9 mouse cellular contexts compared by ENCODE assay signal in the genomic region with DNA sequence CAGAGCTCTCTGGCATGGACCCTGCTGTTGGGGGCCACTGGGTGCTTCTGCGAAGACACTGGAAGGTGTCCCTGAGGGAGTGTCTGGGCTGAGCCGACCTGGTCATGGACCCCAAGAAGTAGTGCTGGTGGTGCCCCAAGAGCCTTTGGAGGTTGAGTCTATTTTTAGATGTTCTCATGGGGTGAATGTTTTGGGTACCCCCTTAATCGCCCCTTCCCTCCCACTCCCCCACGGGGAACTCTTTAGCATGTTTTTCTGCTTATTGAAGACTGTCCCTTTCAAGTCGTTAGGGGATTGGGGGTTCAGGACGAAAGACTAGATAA. TPM values are rescaled to one million over a fixed set of nuclear protein-coding genes. Genes with fewer than 3 reads are reported as not detected.
DNase-seq lines count a peak whose midpoint lies in the region; ATAC-seq and TF ChIP-seq lines count a peak whose summit lies in the region.
"Had no signal": no experiment of that assay in that cellular context is flagged by ENCODE, and none has a peak within 500 bp of the region (broad histone marks: within the 10 kb centered on the region; RNA-seq: fewer than 3 reads in every experiment).

No protein-coding gene starts in this region.

- H3K36me3 ChIP-seq in heart, postnatal 0 days (replicated peaks; ENCODE audit: control insufficient read depth, insufficient read depth, low read length) = peaks cover 7% of the 10 kb centered on the region
- H3K36me3 ChIP-seq in hindbrain, embryonic 12.5 days = 0 out of 2 replicates have a peak, but pooled peaks cover 5% of the 10 kb centered on the region
- H3K36me3 ChIP-seq in midbrain, embryonic 12.5 days = peaks cover 6% of the 10 kb centered on the region; the same call in 1 of the 2 replicates

- H3K27me3 ChIP-seq in heart, postnatal 0 days (ENCODE audit: control insufficient read depth, insufficient read depth, low read length) = no peaks in the 10 kb centered on the region
- H3K27me3 ChIP-seq in hindbrain, embryonic 12.5 days = no peaks in the 10 kb centered on the region
- no peaks in the 10 kb centered on the region for H3K27me3 ChIP-seq in midbrain, embryonic 12.5 days

- no peaks in the 10 kb centered on the region for H3K9me3 ChIP-seq in heart, postnatal 0 days (replicated peaks; ENCODE audit: control insufficient read depth, low read length)
- no peaks in the 10 kb centered on the region for H3K9me3 ChIP-seq in hindbrain, embryonic 12.5 days (replicated peaks)
- H3K9me3 ChIP-seq in midbrain, embryonic 12.5 days = no peaks in the 10 kb centered on the region

- 2% methylated on average over 6 of the region's 6 CpGs for WGBS in heart, postnatal 0 days
- WGBS in bone marrow, adult 2 months = 8% methylated on average over 6 of the region's 6 CpGs
- WGBS in hindbrain, embryonic 12.5 days = 4% methylated on average over 6 of the region's 6 CpGs
- WGBS in midbrain, embryonic 12.5 days = 4% methylated on average over 6 of the region's 6 CpGs

- no peak for TF ChIP-seq EP300 in heart, postnatal 0 days (IDR thresholded peaks at IDR 0.05; ENCODE audit: low read depth)

- no peak for TF ChIP-seq POLR2A in bone marrow, adult 2 months (IDR thresholded peaks at IDR 0.05; ENCODE audit: borderline replicate concordance, control insufficient read depth, low read depth, low read length)

- peak overlapping the region; percentile 95 for H3K9ac ChIP-seq in heart, postnatal 0 days (replicated peaks; ENCODE audit: low read depth, low read length)
- H3K9ac ChIP-seq in hindbrain, embryonic 12.5 days = peak overlapping the region; percentile 98
- peak overlapping the region; percentile 98 for H3K9ac ChIP-seq in midbrain, embryonic 12.5 days (replicated peaks)

- ATAC-seq in heart, postnatal 0 days (ENCODE audit: insufficient read depth, low read depth) = no peak
- ATAC-seq in hindbrain, embryonic 12.5 days (ENCODE audit: low FRiP score) = no peak; the same call in 1 of the 2 replicates
- no peak for ATAC-seq in midbrain, embryonic 12.5 days (ENCODE audit: low FRiP score, low read depth)

- peak overlapping the region; percentile 84 for H3K4me3 ChIP-seq in heart, postnatal 0 days (ENCODE audit: low read depth, low read length)
- peak overlapping the region; percentile 67 for H3K4me3 ChIP-seq in bone marrow, adult 2 months (replicated peaks; ENCODE audit: control insufficient read depth, low read depth, low read length)
- peak overlapping the region; percentile 86 for H3K4me3 ChIP-seq in hindbrain, embryonic 12.5 days
- H3K4me3 ChIP-seq in midbrain, embryonic 12.5 days = peak overlapping the region; percentile 83

- TF ChIP-seq CTCF in heart, postnatal 0 days (IDR thresholded peaks at IDR 0.05; ENCODE audit: low read depth) = no peak
- TF ChIP-seq CTCF in bone marrow, adult 2 months (IDR thresholded peaks at IDR 0.05; ENCODE audit: control insufficient read depth, insufficient read depth, low read length) = no peak

- peak overlapping the region; percentile 100 for H3K27ac ChIP-seq in heart, postnatal 0 days (ENCODE audit: low read depth)
- peak overlapping the region; percentile 52; the same call in 1 of the 2 replicates for H3K27ac ChIP-seq in bone marrow, adult 2 months (ENCODE audit: control insufficient read depth, insufficient read depth, low read depth, low read length, poor library complexity)
- H3K27ac ChIP-seq in hindbrain, embryonic 12.5 days = peak overlapping the region; percentile 100
- H3K27ac ChIP-seq in midbrain, embryonic 12.5 days (replicated peaks) = peak overlapping the region; percentile 100

- 0 out of 2 replicates have a peak, but pooled peaks cover 4% of the 10 kb centered on the region for H3K4me1 ChIP-seq in heart, postnatal 0 days (ENCODE audit: control insufficient read depth, insufficient read depth)
- H3K4me1 ChIP-seq in bone marrow, adult 2 months (ENCODE audit: control insufficient read depth, insufficient read depth, low read length) = no peaks in the 10 kb centered on the region
- peaks cover 13% of the 10 kb centered on the region for H3K4me1 ChIP-seq in hindbrain, embryonic 12.5 days
- H3K4me1 ChIP-seq in midbrain, embryonic 12.5 days = peaks cover 11% of the 10 kb centered on the region

- peak overlapping the region; percentile 94 for H3K4me2 ChIP-seq in heart, postnatal 0 days (ENCODE audit: low read depth, low read length)
- peak overlapping the region; percentile 96 for H3K4me2 ChIP-seq in hindbrain, embryonic 12.5 days (replicated peaks)
- H3K4me2 ChIP-seq in midbrain, embryonic 12.5 days (replicated peaks) = peak overlapping the region; percentile 88

- DNase-seq in heart, postnatal 0 days (ENCODE audit: low spot score) = no peak
- no peak for DNase-seq in heart, adult 9 months (ENCODE audit: low spot score in 2 of 2)
- no peak for DNase-seq in frontal cortex, postnatal 10 days (ENCODE audit: low spot score in 2 of 2)
- DNase-seq in adrenal gland, postnatal 14 days = no peak
- no peak for DNase-seq in B cell, adult 2 months

RNA-seq across cellular contexts. Expression of a gene that starts 10.6 kb away (rescaled TPM):
- 14.8 and 25.6 TPM in 2 replicates for total RNA-seq in heart, postnatal 0 days (2014; rRNA removed; ENCODE audit: low replicate concordance)
- 22.1 and 24.8 TPM in 2 replicates for polyA plus RNA-seq in heart, postnatal 0 days (2015; fragmentation: Nextera tagmentation; extraction: Ambion mirVana)
- polyA plus RNA-seq in bone marrow, adult 2 months (2011; ENCODE audit: insufficient read depth, insufficient read length, low replicate concordance, missing spikeins) = 34.1 and 49.4 TPM in 2 replicates
- polyA plus RNA-seq in hindbrain, embryonic 12.5 days (2016; fragmentation: Nextera tagmentation; extraction: Ambion mirVana) = 65.1 and 70.8 TPM in 2 replicates
- 64.9 and 70.4 TPM in 2 replicates for polyA plus RNA-seq in midbrain, embryonic 12.5 days (2016; fragmentation: Nextera tagmentation; extraction: Ambion mirVana)
- 39.1 and 56.4 TPM in 2 replicates for total RNA-seq in adrenal gland, postnatal 14 days (2021)

RNA-seq across cellular contexts. Expression of a gene that starts 16.8 kb away (rescaled TPM):
- total RNA-seq in heart, postnatal 0 days (2014; rRNA removed; ENCODE audit: low replicate concordance) = 4.4 and 7.1 TPM in 2 replicates
- polyA plus RNA-seq in heart, postnatal 0 days (2015; fragmentation: Nextera tagmentation; extraction: Ambion mirVana) = 2.2 and 2.4 TPM in 2 replicates
- 0.22 and 1.4 TPM in 2 replicates for polyA plus RNA-seq in bone marrow, adult 2 months (2011; ENCODE audit: insufficient read depth, insufficient read length, low replicate concordance, missing spikeins)
- 17.7 and 19.4 TPM in 2 replicates for polyA plus RNA-seq in hindbrain, embryonic 12.5 days (2016; fragmentation: Nextera tagmentation; extraction: Ambion mirVana)
- 23.8 and 26.6 TPM in 2 replicates for polyA plus RNA-seq in midbrain, embryonic 12.5 days (2016; fragmentation: Nextera tagmentation; extraction: Ambion mirVana)
- 4.5 and 4.8 TPM in 2 replicates for total RNA-seq in adrenal gland, postnatal 14 days (2021)
- total RNA-seq: common myeloid progenitor, adult 5-6 weeks had no signal

RNA-seq across cellular contexts. Expression of a gene that starts 28.1 kb away (rescaled TPM):
- total RNA-seq in heart, postnatal 0 days (2014; rRNA removed; ENCODE audit: low replicate concordance) = 3.5 and 7.8 TPM in 2 replicates
- polyA plus RNA-seq in heart, postnatal 0 days (2015; fragmentation: Nextera tagmentation; extraction: Ambion mirVana) = 6.9 and 8.4 TPM in 2 replicates
- not detected in 2 replicates for polyA plus RNA-seq in bone marrow, adult 2 months (2011; ENCODE audit: insufficient read depth, insufficient read length, low replicate concordance, missing spikeins)
- polyA plus RNA-seq in hindbrain, embryonic 12.5 days (2016; fragmentation: Nextera tagmentation; extraction: Ambion mirVana) = 18.0 and 18.6 TPM in 2 replicates
- polyA plus RNA-seq in midbrain, embryonic 12.5 days (2016; fragmentation: Nextera tagmentation; extraction: Ambion mirVana) = 20.5 and 21.5 TPM in 2 replicates
- 1.7 and 1.8 TPM in 2 replicates for total RNA-seq in adrenal gland, postnatal 14 days (2021)
